Mouse (Mus musculus) heart, adult 2 months (tissue): ENCODE data around the gene Apopt1.

Experiments used
- CTCF ChIP-seq: fragments of 200-600 bp; IDR thresholded peaks from 2 replicates; pipeline ENCODE4 v1.8.1; 2022; ENCODE audit warnings: antibody characterized with exemption, mild to moderate bottlenecking, moderate library complexity
- EP300 ChIP-seq: fragments of 200-500 bp; IDR thresholded peaks from 2 replicates; pipeline ENCODE4 v1.6.1; 2011; ENCODE audit warnings: low read depth, low read length, control low read depth; ENCODE audit not compliant: insufficient read depth
- POLR2A ChIP-seq: fragments of 200-500 bp; IDR thresholded peaks from 2 replicates; pipeline ENCODE4 v1.6.1; 2011; ENCODE audit warnings: mild to moderate bottlenecking, low read depth, low read length, control low read depth; ENCODE audit not compliant: insufficient read depth

GRCm38 (mm10) chr12:111682806-111683205 lies 30.3 kb upstream of the Apopt1 start:
- TF ChIP-seq EP300 (no peak), POLR2A (no peak), CTCF (no peak)
